Mouse (Mus musculus) forebrain, embryonic 16.5 days (tissue): ENCODE data around the gene Ndufb3. TPM values are rescaled to one million over a fixed set of nuclear protein-coding genes. Genes with fewer than 3 reads are reported as not detected.

Experiments used
- ATAC-seq: fragments of 200-750 bp; cut with Nextera tagmentation; 2 replicates; pipeline ENCODE4 v1.8.0; 2017; ENCODE audit warnings: mild to moderate bottlenecking, moderate library complexity
- H3K27ac ChIP-seq: fragments of 300-500 bp; sonication (generic); 2 replicates; pipeline ENCODE4 v1.5.1; 2014; ENCODE audit warnings: low read length, control low read depth
- H3K27me3 ChIP-seq: fragments of 300-500 bp; sonication (generic); replicated peaks from 2 replicates; pipeline ENCODE4 v1.6.1; 2014; ENCODE audit warnings: low read length; ENCODE audit not compliant: control insufficient read depth, insufficient read depth
- H3K36me3 ChIP-seq: fragments of 300-500 bp; sonication (generic); 2 replicates; pipeline ENCODE4 v1.6.1; 2014; ENCODE audit not compliant: control insufficient read depth, insufficient read depth
- H3K4me1 ChIP-seq: fragments of 300-500 bp; sonication (generic); replicated peaks from 2 replicates; pipeline ENCODE4 v1.6.1; 2014; ENCODE audit warnings: low read length; ENCODE audit not compliant: control insufficient read depth, insufficient read depth
- H3K4me2 ChIP-seq: fragments of 300-500 bp; sonication (generic); 2 replicates; pipeline ENCODE4 v1.6.1; 2014; ENCODE audit warnings: mild to moderate bottlenecking, low read length, control low read depth
- H3K4me3 ChIP-seq: fragments of 300-500 bp; sonication (generic); replicated peaks from 2 replicates; pipeline ENCODE4 v1.5.1; 2014; ENCODE audit warnings: mild to moderate bottlenecking, low read length, control low read depth
- H3K9ac ChIP-seq: fragments of 300-500 bp; sonication (generic); replicated peaks from 2 replicates; pipeline ENCODE4 v1.6.1; 2014; ENCODE audit warnings: low read depth, low read length, control low read depth
- H3K9me3 ChIP-seq: fragments of 300-500 bp; sonication (generic); 2 replicates; pipeline ENCODE4 v1.6.1; 2016; ENCODE audit warnings: low read length; ENCODE audit not compliant: control insufficient read depth
- WGBS: fragments of 180-500 bp; shearing (Covaris S2); extraction: QIAGEN DNeasy Blood & Tissue Kit; methylation state at CpG from one replicate; pipeline ENCODE4 v1.1.7; 2014; 5-methylcytosine and 5-hydroxymethylcytosine counted together
- polyA plus RNA-seq: library from polyadenylated mRNA; unstranded; fragments of >200 nt; fragmentation: Nextera tagmentation; extraction: Ambion mirVana; gene quantifications from 2 replicates; pipeline ENCODE4 v1.2.1, GENCODE M21; 2015

Gene Ndufb3
- polyA plus RNA-seq, 1 experiment from 2014 or later: 165 TPM

DNA sequence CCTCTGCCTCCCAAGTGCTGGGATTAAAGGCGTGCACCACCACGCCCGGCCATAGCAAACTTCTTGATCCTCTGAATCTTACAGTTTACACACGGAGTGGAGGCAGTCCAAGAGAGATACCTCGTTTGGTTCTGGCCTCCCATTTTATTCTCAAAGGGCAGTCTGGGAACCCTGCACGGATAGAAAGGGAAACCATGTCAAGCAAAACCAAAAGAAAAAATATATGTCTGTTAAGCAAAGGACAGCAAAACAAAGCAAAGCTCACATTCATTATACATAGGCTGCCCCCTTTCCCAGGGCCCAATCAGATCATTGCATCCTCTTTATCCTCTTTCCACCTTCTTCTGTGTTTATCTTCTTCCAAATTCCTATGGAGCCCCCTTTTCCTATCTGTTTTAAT lies 27.6 kb downstream of the Ndufb3 start:
- 86% methylated on average over 6 of the region's 6 CpGs for WGBS
- no peak for ATAC-seq
- no peak overlapping the region for H3K4me3 ChIP-seq

GRCm38 (mm10) chr1:58614424-58614823 lies 28.2 kb downstream of the Ndufb3 start:
- Histone ChIP-seq H3K27ac (no peak overlapping the region), H3K4me3 (no peak overlapping the region), H3K4me1 (no peaks in the 10 kb centered on the region), H3K9me3 (no peaks in the 10 kb centered on the region), H3K9ac (no peak overlapping the region), H3K27me3 (no peaks in the 10 kb centered on the region), H3K36me3 (no peaks in the 10 kb centered on the region), H3K4me2 (no peak overlapping the region)
- ATAC-seq: no peak
- WGBS: 71% methylated on average over 3 of the region's 3 CpGs

More for the DNA sequence above, 27.6 kb downstream of the Ndufb3 start:
- no peak overlapping the region for H3K27ac ChIP-seq
- no peaks in the 10 kb centered on the region for H3K36me3 ChIP-seq
- H3K27me3 ChIP-seq: no peaks in the 10 kb centered on the region
- H3K4me1 ChIP-seq: no peaks in the 10 kb centered on the region
- no peak overlapping the region for H3K4me2 ChIP-seq
- no peak overlapping the region for H3K9ac ChIP-seq
- no peaks in the 10 kb centered on the region for H3K9me3 ChIP-seq

GRCm38 (mm10) chr1:58615146-58615545 lies 29.0 kb downstream of the Ndufb3 start:
- WGBS: 88% methylated on average over 4 of the region's 4 CpGs
- H3K27ac ChIP-seq: no peak overlapping the region
- H3K36me3 ChIP-seq: no peaks in the 10 kb centered on the region
- ATAC-seq: no peak
- H3K4me1 ChIP-seq: no peaks in the 10 kb centered on the region
- H3K4me3 ChIP-seq: no peak overlapping the region
- H3K9me3 ChIP-seq: no peaks in the 10 kb centered on the region
- no peak overlapping the region for H3K9ac ChIP-seq
- H3K27me3 ChIP-seq: no peaks in the 10 kb centered on the region
- H3K4me2 ChIP-seq: no peak overlapping the region

- ATAC-seq: no peak
- no peak overlapping the region for H3K9ac ChIP-seq
- WGBS: 73% methylated on average over 3 of the region's 3 CpGs
- no peak overlapping the region for H3K27ac ChIP-seq
- H3K4me1 ChIP-seq: no peaks in the 10 kb centered on the region
- no peaks in the 10 kb centered on the region for H3K27me3 ChIP-seq
- H3K9me3 ChIP-seq: no peaks in the 10 kb centered on the region
- no peak overlapping the region for H3K4me2 ChIP-seq
- H3K36me3 ChIP-seq: no peaks in the 10 kb centered on the region
- no peak overlapping the region for H3K4me3 ChIP-seq
These were observed 30.0 kb downstream of the Ndufb3 start for GRCm38 (mm10) chr1:58616176-58616575.

- 52% methylated on average over 5 of the region's 5 CpGs for WGBS
- no peaks in the 10 kb centered on the region for H3K27me3 ChIP-seq
- H3K9me3 ChIP-seq: no peaks in the 10 kb centered on the region
- no peaks in the 10 kb centered on the region for H3K4me1 ChIP-seq
- H3K36me3 ChIP-seq: no peaks in the 10 kb centered on the region
- no peak overlapping the region; the same call in 1 of the 2 replicates for H3K9ac ChIP-seq
- no peak overlapping the region for H3K4me2 ChIP-seq
- no peak overlapping the region for H3K4me3 ChIP-seq
- peak; percentile 38; the same call in 1 of the 2 replicates for ATAC-seq
- no peak overlapping the region for H3K27ac ChIP-seq
These were observed 30.9 kb downstream of the Ndufb3 start for GRCm38 (mm10) chr1:58617076-58617475.

- ATAC-seq: no peak
- WGBS: 79% methylated on average over 6 of the region's 6 CpGs
These were observed 31.9 kb downstream of the Ndufb3 start for GRCm38 (mm10) chr1:58617978-58618668.

GRCm38 (mm10) chr1:58618766-58619165 lies 32.6 kb downstream of the Ndufb3 start:
- H3K27ac ChIP-seq: no peak overlapping the region
- ATAC-seq: no peak
- H3K9me3 ChIP-seq: no peaks in the 10 kb centered on the region
- no peaks in the 10 kb centered on the region for H3K36me3 ChIP-seq
- H3K27me3 ChIP-seq: no peaks in the 10 kb centered on the region
- WGBS: 84% methylated on average over 2 of the region's 2 CpGs
- no peak overlapping the region for H3K9ac ChIP-seq
- no peaks in the 10 kb centered on the region for H3K4me1 ChIP-seq
- H3K4me2 ChIP-seq: no peak overlapping the region
- no peak overlapping the region for H3K4me3 ChIP-seq

More at GRCm38 (mm10) chr1:58617978-58618668, 31.9 kb downstream of the Ndufb3 start:
- H3K4me2 ChIP-seq: no peak overlapping the region
- H3K9me3 ChIP-seq: no peaks in the 10 kb centered on the region
- H3K27me3 ChIP-seq: no peaks in the 10 kb centered on the region
- no peak overlapping the region for H3K4me3 ChIP-seq
- H3K9ac ChIP-seq: no peak overlapping the region
- no peaks in the 10 kb centered on the region for H3K36me3 ChIP-seq
- H3K27ac ChIP-seq: no peak overlapping the region
- H3K4me1 ChIP-seq: no peaks in the 10 kb centered on the region

DNA sequence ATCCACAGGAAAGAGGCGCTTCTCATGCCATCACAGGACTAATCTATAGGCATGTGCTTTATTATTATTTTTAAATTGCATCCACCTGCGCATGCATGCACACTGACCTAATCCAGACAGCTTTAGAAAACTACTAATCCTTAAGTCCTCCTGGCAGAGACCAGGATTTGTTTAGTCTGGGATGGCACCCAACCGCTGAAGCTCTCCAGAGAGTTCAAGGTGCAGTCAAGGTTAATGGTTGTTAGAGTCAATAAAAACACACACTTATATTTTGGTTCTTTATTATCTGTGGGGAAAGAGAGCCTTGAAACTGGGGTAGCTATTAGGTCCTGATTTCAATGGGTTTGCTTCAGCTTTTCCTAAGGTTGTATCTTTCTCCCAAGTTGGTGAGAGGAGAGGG lies 35.1 kb downstream of the Ndufb3 start:
- no peaks in the 10 kb centered on the region for H3K27me3 ChIP-seq
- WGBS: 85% methylated on average over 3 of the region's 3 CpGs
- no peak overlapping the region for H3K9ac ChIP-seq
- ATAC-seq: no peak
- no peaks in the 10 kb centered on the region for H3K9me3 ChIP-seq
- no peaks in the 10 kb centered on the region for H3K4me1 ChIP-seq
- no peaks in the 10 kb centered on the region for H3K36me3 ChIP-seq
- no peak overlapping the region for H3K4me2 ChIP-seq
- no peak overlapping the region for H3K4me3 ChIP-seq
- no peak overlapping the region for H3K27ac ChIP-seq

DNA sequence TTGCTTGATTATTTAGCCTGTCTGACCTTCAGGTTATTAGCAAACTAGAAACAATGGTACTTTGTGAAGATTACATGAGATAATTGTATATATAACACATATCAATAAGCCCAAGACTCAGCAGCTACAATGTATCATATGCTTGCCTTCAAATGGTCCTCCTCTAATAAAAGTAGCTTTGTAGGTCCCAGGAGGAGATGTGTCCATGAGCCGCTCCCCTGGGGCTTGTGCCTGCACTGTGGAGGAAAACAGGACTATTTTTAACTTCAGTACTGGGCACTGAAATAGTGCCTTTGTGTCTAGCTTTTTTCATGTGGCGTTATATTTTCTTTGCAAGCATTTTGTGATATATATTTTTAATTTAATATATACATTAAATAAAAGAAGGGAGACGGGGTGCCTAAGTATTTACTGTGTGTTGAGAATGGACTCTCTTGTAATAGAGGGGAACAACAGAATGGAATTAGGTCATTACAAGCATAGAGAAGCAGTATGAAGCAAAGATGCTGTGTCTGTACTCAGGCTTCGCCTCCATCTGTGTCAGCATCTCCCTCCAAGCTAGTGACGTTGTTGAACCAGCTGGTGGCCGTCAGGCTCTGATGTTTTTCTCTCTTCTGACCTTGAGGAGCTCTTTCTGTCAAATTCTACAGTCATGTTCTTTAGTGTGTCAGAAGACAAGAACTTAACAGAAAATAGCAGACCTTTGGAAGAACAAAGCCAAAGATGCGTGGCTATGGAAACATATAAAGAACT lies 36.0 kb downstream of the Ndufb3 start:
- Histone ChIP-seq H3K27ac (no peak overlapping the region), H3K4me1 (no peaks in the 10 kb centered on the region)
- ATAC-seq: no peak

More for the DNA sequence above, 36.0 kb downstream of the Ndufb3 start:
- no peaks in the 10 kb centered on the region for H3K27me3 ChIP-seq
- H3K4me3 ChIP-seq: no peak overlapping the region
- H3K9me3 ChIP-seq: no peaks in the 10 kb centered on the region
- H3K4me2 ChIP-seq: no peak overlapping the region
- no peak overlapping the region for H3K9ac ChIP-seq
- H3K36me3 ChIP-seq: no peaks in the 10 kb centered on the region
- WGBS: 63% methylated on average over 7 of the region's 7 CpGs
